Mouse (Mus musculus): ENCODE measurements around the gene Cmtr1. TPM values are rescaled to one million over a fixed set of nuclear protein-coding genes. Genes with fewer than 3 reads are reported as not detected.

Gene Cmtr1
- polyA plus RNA-seq, 1 experiment from 2014 or later: 138 TPM

GRCm38 (mm10) chr17:29725027-29725620 lies 64.7 kb downstream of the Cmtr1 start:
- Histone ChIP-seq H3K4me1 (replicated peaks) (peaks cover 3% of the 10 kb centered on the region), H3K36me3 (no peaks in the 10 kb centered on the region), H3K27me3 (no peaks in the 10 kb centered on the region), H3K4me2 (replicated peaks) (no peak overlapping the region), H3K9me3 (no peaks in the 10 kb centered on the region), H3K9ac (replicated peaks) (no peak overlapping the region), H3K27ac (no peak overlapping the region), H3K4me3 (replicated peaks) (no peak overlapping the region)
- ATAC-seq: no peak; the same call in 1 of the 2 replicates
- WGBS: 77% methylated on average over 6 of the region's 6 CpGs

GRCm38 (mm10) chr17:29728082-29728481 lies 67.7 kb downstream of the Cmtr1 start:
- no peak overlapping the region for H3K9ac ChIP-seq (replicated peaks)
- peaks cover 30% of the 10 kb centered on the region for H3K4me1 ChIP-seq (replicated peaks)
- no peak overlapping the region for H3K4me2 ChIP-seq (replicated peaks)
- ATAC-seq: no peak
- no peaks in the 10 kb centered on the region for H3K9me3 ChIP-seq
- H3K27ac ChIP-seq: no peak overlapping the region
- H3K36me3 ChIP-seq: no peaks in the 10 kb centered on the region
- no peak overlapping the region for H3K4me3 ChIP-seq (replicated peaks)
- WGBS: 56% methylated on average over 8 of the region's 8 CpGs
- no peaks in the 10 kb centered on the region for H3K27me3 ChIP-seq

- H3K27ac ChIP-seq: peak overlapping the region; percentile 89
- no peaks in the 10 kb centered on the region for H3K27me3 ChIP-seq
- H3K4me3 ChIP-seq (replicated peaks): no peak overlapping the region
- ATAC-seq: peak; percentile 79
- no peaks in the 10 kb centered on the region for H3K36me3 ChIP-seq
- no peaks in the 10 kb centered on the region for H3K9me3 ChIP-seq
- H3K9ac ChIP-seq (replicated peaks): peak overlapping the region; percentile 17; the same call in 1 of the 2 replicates
- H3K4me1 ChIP-seq (replicated peaks): peaks cover 42% of the 10 kb centered on the region
- WGBS: 19% methylated on average over 13 of the region's 13 CpGs
- H3K4me2 ChIP-seq (replicated peaks): 0 out of 2 replicates have a peak overlapping the region, but pooled peaks have one; percentile 9
Measured at GRCm38 (mm10) chr17:29730510-29731265, 70.3 kb downstream of the Cmtr1 start.

DNA sequence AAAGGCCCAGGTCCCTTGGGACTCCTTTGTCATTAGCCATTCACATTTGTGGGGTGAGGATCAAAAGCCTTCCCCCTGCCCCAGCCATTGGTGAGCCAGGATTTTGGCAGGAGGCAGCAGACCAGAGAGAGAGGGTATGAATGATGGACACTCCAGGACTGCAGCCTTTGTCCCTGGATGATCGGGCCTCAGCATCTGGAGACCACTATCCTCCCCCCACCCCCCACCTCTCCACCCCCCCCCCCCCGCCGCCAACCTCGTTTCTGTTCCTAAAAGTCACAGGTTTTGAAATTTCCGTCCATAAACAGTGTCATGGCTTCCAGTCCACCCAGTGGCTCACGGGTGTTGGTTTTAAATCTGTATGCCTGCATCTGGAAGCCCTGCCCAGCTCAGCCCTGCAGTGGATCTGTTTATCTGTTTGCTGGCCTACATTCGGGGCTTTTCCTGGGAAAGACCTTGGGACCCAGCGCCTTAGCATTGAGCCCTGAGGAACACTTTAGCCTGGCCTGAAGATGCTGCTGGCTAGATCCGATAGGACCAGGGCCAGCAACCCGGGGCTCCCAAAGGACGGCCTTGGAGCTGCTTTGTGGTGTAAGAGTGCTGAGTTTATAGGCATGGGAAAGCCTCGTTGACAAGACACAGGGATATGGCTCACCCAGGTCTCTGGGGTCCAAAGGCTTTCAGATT lies 71.0 kb downstream of the Cmtr1 start:
- WGBS: 34% methylated on average over 12 of the region's 12 CpGs
- peak; percentile 48 for ATAC-seq
- Histone ChIP-seq H3K27me3 (no peaks in the 10 kb centered on the region), H3K36me3 (no peaks in the 10 kb centered on the region), H3K9ac (replicated peaks) (peak overlapping the region; percentile 17; the same call in 1 of the 2 replicates), H3K4me3 (replicated peaks) (no peak overlapping the region), H3K9me3 (no peaks in the 10 kb centered on the region), H3K4me2 (replicated peaks) (no peak overlapping the region), H3K27ac (peak overlapping the region; percentile 89), H3K4me1 (replicated peaks) (peaks cover 49% of the 10 kb centered on the region)

GRCm38 (mm10) chr17:29731953-29732325 lies 71.5 kb downstream of the Cmtr1 start:
- H3K4me1 ChIP-seq (replicated peaks): peaks cover 54% of the 10 kb centered on the region
- H3K9me3 ChIP-seq: no peaks in the 10 kb centered on the region
- no peak overlapping the region for H3K4me3 ChIP-seq (replicated peaks)
- WGBS: 32% methylated on average over 6 of the region's 6 CpGs
- H3K27ac ChIP-seq: peak overlapping the region; percentile 89
- H3K4me2 ChIP-seq (replicated peaks): no peak overlapping the region
- H3K36me3 ChIP-seq: no peaks in the 10 kb centered on the region
- no peaks in the 10 kb centered on the region for H3K27me3 ChIP-seq
- H3K9ac ChIP-seq (replicated peaks): no peak overlapping the region
- no peak for ATAC-seq

DNA sequence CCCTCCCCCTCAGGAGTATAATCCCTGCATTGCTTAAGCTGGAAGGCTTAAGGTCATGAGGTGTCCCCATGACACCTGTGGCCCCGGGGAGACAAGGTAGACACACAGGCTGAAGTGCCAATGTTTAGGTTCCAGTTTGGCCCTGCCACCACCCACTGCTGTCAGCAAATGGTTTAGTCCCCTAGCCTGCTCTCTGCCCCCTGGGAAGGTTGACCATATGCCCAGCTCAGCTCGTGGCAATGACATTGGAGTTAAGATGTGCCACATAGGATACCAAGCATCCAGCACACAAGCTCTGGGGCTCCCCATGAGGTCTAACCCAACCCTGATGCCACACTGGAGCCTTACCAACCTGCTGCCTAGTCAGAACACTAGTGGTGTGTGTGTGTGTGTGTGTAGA lies 72.1 kb downstream of the Cmtr1 start:
- Histone ChIP-seq H3K27me3 (no peaks in the 10 kb centered on the region), H3K9me3 (no peaks in the 10 kb centered on the region), H3K36me3 (no peaks in the 10 kb centered on the region), H3K4me3 (replicated peaks) (no peak overlapping the region), H3K27ac (no peak overlapping the region), H3K4me2 (replicated peaks) (no peak overlapping the region), H3K4me1 (replicated peaks) (peaks cover 59% of the 10 kb centered on the region), H3K9ac (replicated peaks) (no peak overlapping the region)
- WGBS: 73% methylated on average over 2 of the region's 2 CpGs
- ATAC-seq: no peak

DNA sequence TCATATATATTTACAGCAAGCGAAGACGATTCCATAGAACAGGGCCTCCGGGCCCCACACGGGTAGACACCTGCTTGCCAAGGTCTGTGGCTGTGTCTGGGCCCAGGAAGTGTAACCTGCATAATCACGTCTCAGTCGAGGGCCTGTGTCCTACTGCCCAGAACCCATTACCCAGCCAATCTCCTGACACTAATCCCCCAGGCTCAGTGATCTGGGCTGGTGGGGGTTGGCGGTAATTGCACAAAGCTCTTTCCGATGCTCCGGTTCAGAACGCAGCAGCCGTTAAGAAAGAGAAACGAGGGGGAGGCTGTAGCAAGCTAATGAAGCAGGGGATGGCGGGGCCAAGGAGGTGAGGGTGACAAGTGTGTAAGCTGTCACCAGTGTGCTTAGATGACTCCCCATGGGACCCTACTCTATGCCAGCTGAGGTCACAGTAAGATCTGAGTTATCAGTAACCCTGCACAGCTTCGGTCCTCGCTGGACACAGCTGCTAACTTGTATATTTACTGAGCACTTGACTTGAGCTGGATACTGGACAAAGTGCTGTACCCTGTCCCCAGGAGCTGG lies 76.1 kb downstream of the Cmtr1 start:
- H3K9ac ChIP-seq (replicated peaks): no peak overlapping the region
- peaks cover 60% of the 10 kb centered on the region for H3K4me1 ChIP-seq (replicated peaks)
- H3K4me2 ChIP-seq (replicated peaks): no peak overlapping the region; the same call in 1 of the 2 replicates
- no peaks in the 10 kb centered on the region for H3K27me3 ChIP-seq
- no peaks in the 10 kb centered on the region for H3K9me3 ChIP-seq
- peak; percentile 73 for ATAC-seq
- H3K27ac ChIP-seq: peak overlapping the region; percentile 88
- H3K4me3 ChIP-seq (replicated peaks): no peak overlapping the region
- no peaks in the 10 kb centered on the region for H3K36me3 ChIP-seq
- WGBS: 11% methylated on average over 15 of the region's 15 CpGs

DNA sequence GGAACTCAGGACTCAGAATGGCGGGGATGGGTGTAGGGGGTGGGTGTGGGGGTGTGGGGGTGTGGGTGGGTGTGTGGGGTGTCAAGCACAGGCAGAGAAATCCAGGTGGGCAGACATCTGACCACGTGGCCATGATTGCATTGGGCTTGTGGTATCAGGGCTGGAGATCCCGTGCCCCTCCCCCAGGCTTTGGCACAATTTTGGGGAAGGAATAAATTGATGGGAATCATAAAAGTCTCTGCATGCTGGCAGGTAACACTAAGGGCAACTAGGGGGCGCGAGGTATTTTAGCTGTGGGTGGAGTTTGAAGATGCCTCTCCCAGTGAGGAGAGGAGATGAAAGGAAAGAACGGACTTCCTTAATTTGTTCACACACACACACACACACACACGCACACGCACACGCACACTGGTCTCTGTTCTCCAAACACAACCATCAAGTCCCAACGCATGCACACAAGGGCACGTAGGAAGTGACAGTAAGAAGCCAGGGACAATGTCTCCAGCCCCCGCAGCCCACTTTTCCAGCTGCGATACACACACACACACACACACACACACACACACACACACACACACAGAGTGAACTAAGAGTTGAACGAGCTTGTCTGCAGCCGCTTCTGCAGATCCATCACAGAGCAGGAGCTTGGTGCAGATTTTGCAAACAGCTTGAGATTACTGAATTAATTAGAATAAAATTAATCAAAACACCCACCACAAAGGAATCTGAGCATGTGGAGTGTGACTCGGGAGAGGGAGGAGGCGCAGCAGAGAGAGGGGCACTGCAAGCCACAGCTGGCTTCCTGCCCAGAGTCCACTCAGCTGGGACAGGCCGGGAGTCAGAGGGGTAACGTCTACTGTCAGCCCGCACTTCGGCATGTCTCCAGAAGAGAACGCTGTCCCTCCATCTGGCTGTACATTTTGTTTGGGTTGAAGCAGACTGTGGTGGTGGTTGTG lies 77.7 kb downstream of the Cmtr1 start:
- peak; percentile 80 for ATAC-seq

DNA sequence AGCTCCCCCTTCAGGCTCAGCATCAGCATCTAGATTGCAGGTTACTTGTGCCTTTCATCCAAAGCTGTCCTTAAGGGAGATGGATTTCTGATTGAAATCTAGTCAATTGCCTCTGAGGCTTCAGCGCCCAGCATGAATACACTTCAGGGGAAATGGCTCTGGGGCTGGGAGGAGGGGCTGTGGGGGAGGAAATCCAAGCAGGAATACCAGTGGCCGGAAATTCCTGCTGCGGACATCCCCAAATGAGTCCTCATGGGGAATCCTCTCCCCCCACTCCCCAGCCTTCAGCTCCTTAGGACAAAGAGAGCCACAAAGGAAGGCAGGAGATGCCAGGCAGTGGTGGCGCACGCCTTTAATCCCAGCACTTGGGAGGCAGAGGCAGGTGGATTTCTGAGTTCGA lies 87.1 kb downstream of the Cmtr1 start:
- no peak for ATAC-seq
- H3K4me3 ChIP-seq (replicated peaks): no peak overlapping the region
- H3K9me3 ChIP-seq: no peaks in the 10 kb centered on the region
- H3K4me1 ChIP-seq (replicated peaks): peaks cover 48% of the 10 kb centered on the region
- no peaks in the 10 kb centered on the region for H3K27me3 ChIP-seq
- no peaks in the 10 kb centered on the region for H3K36me3 ChIP-seq
- H3K4me2 ChIP-seq (replicated peaks): no peak overlapping the region
- 57% methylated on average over 6 of the region's 6 CpGs for WGBS
- no peak overlapping the region for H3K27ac ChIP-seq
- no peak overlapping the region for H3K9ac ChIP-seq (replicated peaks)

More for the DNA sequence above, 77.7 kb downstream of the Cmtr1 start:
- no peak overlapping the region for H3K9ac ChIP-seq (replicated peaks)
- H3K27me3 ChIP-seq: no peaks in the 10 kb centered on the region
- WGBS: 37% methylated on average over 22 of the region's 22 CpGs
- no peaks in the 10 kb centered on the region for H3K36me3 ChIP-seq
- H3K9me3 ChIP-seq: no peaks in the 10 kb centered on the region
- H3K27ac ChIP-seq: peak overlapping the region; percentile 78
- H3K4me2 ChIP-seq (replicated peaks): peak overlapping the region; percentile 19; the same call in 1 of the 2 replicates
- no peak overlapping the region for H3K4me3 ChIP-seq (replicated peaks)
- peaks cover 48% of the 10 kb centered on the region for H3K4me1 ChIP-seq (replicated peaks)

DNA sequence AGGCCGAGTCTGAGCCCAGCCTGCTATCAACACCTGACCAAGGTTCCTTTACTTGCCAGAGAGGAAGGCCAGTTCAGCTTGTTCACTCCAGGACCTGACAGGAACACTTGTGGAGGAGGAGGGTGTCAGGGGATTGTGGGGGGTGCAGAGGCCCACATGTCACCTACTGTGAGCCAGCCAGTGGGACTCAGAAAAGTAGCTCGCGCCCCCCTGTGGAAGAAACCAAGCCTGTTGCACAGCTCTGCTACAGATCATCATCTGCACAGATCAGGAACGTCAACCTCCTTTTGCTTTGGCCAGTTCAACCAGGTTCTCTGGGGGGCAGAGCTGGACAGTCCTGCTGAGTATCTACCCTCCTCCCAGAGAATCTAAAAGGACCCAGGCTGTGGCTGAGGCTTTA lies 94.1 kb downstream of the Cmtr1 start:
- ATAC-seq: no peak
- Histone ChIP-seq H3K27me3 (no peaks in the 10 kb centered on the region), H3K4me3 (replicated peaks) (no peak overlapping the region), H3K27ac (no peak overlapping the region), H3K4me2 (replicated peaks) (no peak overlapping the region), H3K9ac (replicated peaks) (no peak overlapping the region), H3K9me3 (no peaks in the 10 kb centered on the region), H3K36me3 (no peaks in the 10 kb centered on the region), H3K4me1 (replicated peaks) (peaks cover 24% of the 10 kb centered on the region)
- 49% methylated on average over 4 of the region's 4 CpGs for WGBS
